Mouse (Mus musculus): ENCODE data around the gene Echdc2. TPM values are rescaled to one million over a fixed set of nuclear protein-coding genes. Genes with fewer than 3 reads are reported as not detected.

Gene Echdc2
- polyA plus RNA-seq, 1 experiment = 4.6 TPM

- no peaks in the 10 kb centered on the region for H3K27me3 ChIP-seq (ENCODE audit: control insufficient read depth, insufficient read depth, low read length)
- H3K4me3 ChIP-seq (ENCODE audit: control insufficient read depth, low read depth, low read length) = no peak overlapping the region
- no peaks in the 10 kb centered on the region for H3K36me3 ChIP-seq (ENCODE audit: control insufficient read depth, insufficient read depth, low read length)
- no peaks in the 10 kb centered on the region for H3K4me1 ChIP-seq (ENCODE audit: control insufficient read depth, insufficient read depth, low read length)
- TF ChIP-seq POLR2A (IDR thresholded peaks at IDR 0.05; ENCODE audit: control insufficient read depth, low read depth, low read length) (no peak), CTCF (IDR thresholded peaks at IDR 0.05; ENCODE audit: control insufficient read depth, insufficient read depth, insufficient replicate concordance, low read depth, low read length) (no peak)
- H3K27ac ChIP-seq (ENCODE audit: control insufficient read depth, insufficient read depth, low read depth, low read length) = no peak overlapping the region
Observed at GRCm38 (mm10) chr4:108199236-108199635, 34.0 kb downstream of the Echdc2 start.

- TF ChIP-seq POLR2A (IDR thresholded peaks at IDR 0.05; ENCODE audit: control insufficient read depth, low read depth, low read length) = no peak
- no peak for TF ChIP-seq CTCF (IDR thresholded peaks at IDR 0.05; ENCODE audit: control insufficient read depth, insufficient read depth, insufficient replicate concordance, low read depth, low read length)
- no peaks in the 10 kb centered on the region for H3K4me1 ChIP-seq (ENCODE audit: control insufficient read depth, insufficient read depth, low read length)
- no peaks in the 10 kb centered on the region for H3K36me3 ChIP-seq (ENCODE audit: control insufficient read depth, insufficient read depth, low read length)
Observed at GRCm38 (mm10) chr4:108204629-108205028, 39.4 kb downstream of the Echdc2 start.

GRCm38 (mm10) chr4:108213023-108213422 is 47.8 kb downstream of the Echdc2 start:
- no peaks in the 10 kb centered on the region for H3K27me3 ChIP-seq (ENCODE audit: control insufficient read depth, insufficient read depth, low read length)
- no peak overlapping the region for H3K4me3 ChIP-seq (ENCODE audit: control insufficient read depth, low read depth, low read length)
- H3K27ac ChIP-seq (ENCODE audit: control insufficient read depth, insufficient read depth, low read depth, low read length) = no peak overlapping the region
- H3K36me3 ChIP-seq (ENCODE audit: control insufficient read depth, insufficient read depth, low read length) = no peaks in the 10 kb centered on the region
- H3K4me1 ChIP-seq (ENCODE audit: control insufficient read depth, insufficient read depth, low read length) = no peaks in the 10 kb centered on the region; the same call in 1 of the 2 replicates
- TF ChIP-seq POLR2A (IDR thresholded peaks at IDR 0.05; ENCODE audit: control insufficient read depth, low read depth, low read length) (no peak), CTCF (IDR thresholded peaks at IDR 0.05; ENCODE audit: control insufficient read depth, insufficient read depth, insufficient replicate concordance, low read depth, low read length) (no peak)

More at GRCm38 (mm10) chr4:108204629-108205028, 39.4 kb downstream of the Echdc2 start:
- H3K27ac ChIP-seq (ENCODE audit: control insufficient read depth, insufficient read depth, low read depth, low read length) = no peak overlapping the region
- H3K27me3 ChIP-seq (ENCODE audit: control insufficient read depth, insufficient read depth, low read length) = no peaks in the 10 kb centered on the region
- H3K4me3 ChIP-seq (ENCODE audit: control insufficient read depth, low read depth, low read length) = no peak overlapping the region

- TF ChIP-seq POLR2A (IDR thresholded peaks at IDR 0.05; ENCODE audit: control insufficient read depth, low read depth, low read length) (no peak), CTCF (IDR thresholded peaks at IDR 0.05; ENCODE audit: control insufficient read depth, insufficient read depth, insufficient replicate concordance, low read depth, low read length) (no peak)
- Histone ChIP-seq H3K4me1 (ENCODE audit: control insufficient read depth, insufficient read depth, low read length) (peaks cover 3% of the 10 kb centered on the region), H3K4me3 (ENCODE audit: control insufficient read depth, low read depth, low read length) (peak within 1 kb of the TSS; percentile 93), H3K27ac (ENCODE audit: control insufficient read depth, insufficient read depth, low read depth, low read length) (peak within 1 kb of the TSS; percentile 61; the same call in 1 of the 2 replicates), H3K36me3 (ENCODE audit: control insufficient read depth, insufficient read depth, low read length) (no peaks in the 10 kb centered on the region), H3K27me3 (ENCODE audit: control insufficient read depth, insufficient read depth, low read length) (no peaks in the 10 kb centered on the region)
Observed at GRCm38 (mm10) chr4:108217332-108218179, 52.3 kb downstream of the Echdc2 start, which contains the start of gene Zyg11a. TSS of gene Zyg11a (minus strand) at chr4:108218048.

GRCm38 (mm10) chr4:108219019-108219418 is 53.8 kb downstream of the Echdc2 start:
- no peak overlapping the region for H3K4me3 ChIP-seq (ENCODE audit: control insufficient read depth, low read depth, low read length)
- peaks cover 3% of the 10 kb centered on the region for H3K4me1 ChIP-seq (ENCODE audit: control insufficient read depth, insufficient read depth, low read length)
- no peaks in the 10 kb centered on the region for H3K27me3 ChIP-seq (ENCODE audit: control insufficient read depth, insufficient read depth, low read length)
- no peaks in the 10 kb centered on the region for H3K36me3 ChIP-seq (ENCODE audit: control insufficient read depth, insufficient read depth, low read length)
- H3K27ac ChIP-seq (ENCODE audit: control insufficient read depth, insufficient read depth, low read depth, low read length) = no peak overlapping the region
- no peak for TF ChIP-seq CTCF (IDR thresholded peaks at IDR 0.05; ENCODE audit: control insufficient read depth, insufficient read depth, insufficient replicate concordance, low read depth, low read length)
- TF ChIP-seq POLR2A (IDR thresholded peaks at IDR 0.05; ENCODE audit: control insufficient read depth, low read depth, low read length) = no peak

GRCm38 (mm10) chr4:108222507-108222906 is 57.3 kb downstream of the Echdc2 start:
- TF ChIP-seq POLR2A (IDR thresholded peaks at IDR 0.05; ENCODE audit: control insufficient read depth, low read depth, low read length) (no peak), CTCF (IDR thresholded peaks at IDR 0.05; ENCODE audit: control insufficient read depth, insufficient read depth, insufficient replicate concordance, low read depth, low read length) (no peak)
- no peak overlapping the region for H3K27ac ChIP-seq (ENCODE audit: control insufficient read depth, insufficient read depth, low read depth, low read length)
- peaks cover 5% of the 10 kb centered on the region for H3K4me1 ChIP-seq (ENCODE audit: control insufficient read depth, insufficient read depth, low read length)
- no peaks in the 10 kb centered on the region for H3K36me3 ChIP-seq (ENCODE audit: control insufficient read depth, insufficient read depth, low read length)
- H3K4me3 ChIP-seq (ENCODE audit: control insufficient read depth, low read depth, low read length) = no peak overlapping the region
- H3K27me3 ChIP-seq (ENCODE audit: control insufficient read depth, insufficient read depth, low read length) = no peaks in the 10 kb centered on the region

- H3K4me3 ChIP-seq (ENCODE audit: control insufficient read depth, low read depth, low read length) = no peak overlapping the region
- TF ChIP-seq POLR2A (IDR thresholded peaks at IDR 0.05; ENCODE audit: control insufficient read depth, low read depth, low read length) (no peak), CTCF (IDR thresholded peaks at IDR 0.05; ENCODE audit: control insufficient read depth, insufficient read depth, insufficient replicate concordance, low read depth, low read length) (no peak)
- peaks cover 2% of the 10 kb centered on the region for H3K4me1 ChIP-seq (ENCODE audit: control insufficient read depth, insufficient read depth, low read length)
Observed at GRCm38 (mm10) chr4:108225341-108225872, 60.2 kb downstream of the Echdc2 start.

More at GRCm38 (mm10) chr4:108225341-108225872, 60.2 kb downstream of the Echdc2 start:
- Histone ChIP-seq H3K27ac (ENCODE audit: control insufficient read depth, insufficient read depth, low read depth, low read length) (no peak overlapping the region), H3K36me3 (ENCODE audit: control insufficient read depth, insufficient read depth, low read length) (no peaks in the 10 kb centered on the region), H3K27me3 (ENCODE audit: control insufficient read depth, insufficient read depth, low read length) (no peaks in the 10 kb centered on the region)

Other genes starting within 250 kb of the Echdc2 start
- 44.1 and 52.1 TPM in 2 replicates for gene Cpt2, start 241.8 kb upstream of the Echdc2 start, polyA plus RNA-seq (2012; rRNA removed)
- 2.2 and 2.9 TPM in 2 replicates for gene Slc1a7, start 197.1 kb upstream of the Echdc2 start, polyA plus RNA-seq (2012; rRNA removed)
- gene Podn, start 69.0 kb upstream of the Echdc2 start, polyA plus RNA-seq (2012; rRNA removed) = 1.5 and 2.2 TPM in 2 replicates
- gene Scp2, start 20.4 kb upstream of the Echdc2 start, polyA plus RNA-seq (2012; rRNA removed) = 19.3 and 25.9 TPM in 2 replicates
- gene Zyg11a, start 52.6 kb downstream of the Echdc2 start, polyA plus RNA-seq (2012; rRNA removed) = 2.8 and 4.2 TPM in 2 replicates
- gene Zyg11b, start 135.7 kb downstream of the Echdc2 start, polyA plus RNA-seq (2012; rRNA removed) = 2.0 and 2.5 TPM in 2 replicates
- gene Coa7, start 162.7 kb downstream of the Echdc2 start, polyA plus RNA-seq (2012; rRNA removed) = 3.6 and 3.7 TPM in 2 replicates
- gene Shisal2a, start 217.9 kb downstream of the Echdc2 start, polyA plus RNA-seq (2012; rRNA removed) = 0.43 TPM in 1 of 2 replicates, not detected in the other
- gene Gpx7, start 241.5 kb downstream of the Echdc2 start, polyA plus RNA-seq (2012; rRNA removed) = 1.1 and 1.6 TPM in 2 replicates

Data from testis, adult 2 months (tissue).